Mouse (Mus musculus) liver, embryonic 12.5 days (tissue): ENCODE measurements at regions not wholly inside any gene's neighbourhood (a gene's known extent, or its start where the extent isn't known, plus 50 kb on each side); places are given as distances from the start of the nearest gene placed in this dataset. TPM values are rescaled to one million over a fixed set of nuclear protein-coding genes. Genes with fewer than 3 reads are reported as not detected.

ENCODE experiments used
- ATAC-seq: fragments of 200-750 bp; cut with Nextera tagmentation; 2 replicates; pipeline ENCODE4 v1.8.0; 2017; ENCODE audit warnings: moderate number of reproducible peaks, mild to moderate bottlenecking, moderate library complexity
- H3K27ac ChIP-seq: fragments of 300-500 bp; sonication (generic); 2 replicates; pipeline ENCODE4 v1.5.1; 2016; ENCODE audit warnings: mild to moderate bottlenecking
- H3K27me3 ChIP-seq: fragments of 300-500 bp; sonication (generic); replicated peaks from 2 replicates; pipeline ENCODE4 v1.6.1; 2016; ENCODE audit warnings: mild to moderate bottlenecking, moderate library complexity
- H3K36me3 ChIP-seq: fragments of 300-500 bp; sonication (generic); 2 replicates; pipeline ENCODE4 v1.6.1; 2016; ENCODE audit warnings: mild to moderate bottlenecking, moderate library complexity
- H3K4me1 ChIP-seq: fragments of 300-500 bp; sonication (generic); 2 replicates; pipeline ENCODE4 v1.6.1; 2016
- H3K4me2 ChIP-seq: fragments of 300-500 bp; sonication (generic); 2 replicates; pipeline ENCODE4 v1.6.1; 2016; ENCODE audit warnings: mild to moderate bottlenecking, moderate library complexity
- H3K4me3 ChIP-seq: fragments of 300-500 bp; sonication (generic); 2 replicates; pipeline ENCODE4 v1.5.1; 2016; ENCODE audit warnings: mild to moderate bottlenecking, moderate library complexity
- H3K9ac ChIP-seq: fragments of 300-500 bp; sonication (generic); 2 replicates; pipeline ENCODE4 v1.6.1; 2016; ENCODE audit warnings: mild to moderate bottlenecking, moderate library complexity
- H3K9me3 ChIP-seq: fragments of 300-500 bp; sonication (generic); replicated peaks from 2 replicates; pipeline ENCODE4 v1.6.1; 2016; ENCODE audit warnings: mild to moderate bottlenecking, moderate library complexity
- WGBS: fragments of 180-500 bp; shearing (Covaris S2); methylation state at CpG from one replicate; pipeline ENCODE4 v1.1.7; 2016; ENCODE audit not compliant: insufficient replicate concordance; 5-methylcytosine and 5-hydroxymethylcytosine counted together
- microRNA-seq: library from miRNA; unstranded; fragments of <30 nt; microRNA quantifications from one replicate; pipeline ENCODE4, GENCODE M21; 2017

DNA sequence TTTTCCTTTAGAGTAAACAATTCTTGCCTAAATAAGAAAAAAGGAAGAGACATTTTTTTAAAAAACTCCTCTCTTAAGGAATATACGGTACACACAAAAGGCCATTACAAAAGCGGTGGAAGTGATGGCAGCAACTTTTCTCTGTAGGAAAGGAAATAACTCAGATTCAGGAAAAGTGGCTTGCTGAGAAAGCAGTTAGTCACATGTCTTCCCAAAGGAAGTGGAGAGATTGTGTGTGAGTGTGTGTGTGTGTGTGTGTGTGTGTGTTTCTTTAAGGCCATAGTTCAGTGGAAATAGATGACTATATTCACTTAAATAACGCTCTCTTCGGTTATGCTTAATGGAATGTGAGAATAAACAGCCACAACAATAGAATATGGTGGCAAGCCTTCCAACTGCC lies 57.5 kb upstream of the Dab2 start:
- no peak overlapping the region for H3K4me2 ChIP-seq
- H3K9ac ChIP-seq: no peak overlapping the region
- H3K9me3 ChIP-seq: no peaks in the 10 kb centered on the region
- no peaks in the 10 kb centered on the region for H3K27me3 ChIP-seq
- ATAC-seq: no peak
- H3K4me3 ChIP-seq: no peak overlapping the region
- H3K27ac ChIP-seq: no peak overlapping the region
- WGBS: 54% methylated on average over 4 of the region's 4 CpGs
- H3K36me3 ChIP-seq: no peaks in the 10 kb centered on the region
- H3K4me1 ChIP-seq: no peaks in the 10 kb centered on the region

DNA sequence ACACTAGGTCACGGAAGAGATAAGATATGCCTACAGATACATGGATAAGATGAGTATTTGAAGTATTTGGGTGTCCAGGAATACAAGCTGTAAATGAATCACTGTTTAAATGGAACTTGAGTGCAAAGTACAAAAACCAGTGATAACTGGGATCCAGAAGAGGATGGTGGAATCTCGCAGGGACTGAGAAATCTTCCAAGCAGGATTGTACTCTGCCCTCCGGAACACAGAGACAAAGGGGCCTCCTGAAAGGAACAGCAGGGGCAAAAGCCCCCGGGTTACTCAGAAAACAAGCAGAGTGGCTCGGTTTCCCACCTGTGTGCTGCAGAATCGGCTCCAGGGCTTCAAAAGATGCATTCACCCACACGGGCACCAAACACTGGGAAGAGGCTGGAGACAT lies 55.2 kb upstream of the Dab2 start:
- no peak for ATAC-seq
- no peaks in the 10 kb centered on the region for H3K36me3 ChIP-seq
- no peaks in the 10 kb centered on the region for H3K4me1 ChIP-seq
- H3K4me2 ChIP-seq: no peak overlapping the region
- 60% methylated on average over 7 of the region's 7 CpGs for WGBS
- no peak overlapping the region for H3K4me3 ChIP-seq
- no peaks in the 10 kb centered on the region for H3K9me3 ChIP-seq
- H3K27me3 ChIP-seq: no peaks in the 10 kb centered on the region
- H3K9ac ChIP-seq: no peak overlapping the region
- H3K27ac ChIP-seq: no peak overlapping the region

DNA sequence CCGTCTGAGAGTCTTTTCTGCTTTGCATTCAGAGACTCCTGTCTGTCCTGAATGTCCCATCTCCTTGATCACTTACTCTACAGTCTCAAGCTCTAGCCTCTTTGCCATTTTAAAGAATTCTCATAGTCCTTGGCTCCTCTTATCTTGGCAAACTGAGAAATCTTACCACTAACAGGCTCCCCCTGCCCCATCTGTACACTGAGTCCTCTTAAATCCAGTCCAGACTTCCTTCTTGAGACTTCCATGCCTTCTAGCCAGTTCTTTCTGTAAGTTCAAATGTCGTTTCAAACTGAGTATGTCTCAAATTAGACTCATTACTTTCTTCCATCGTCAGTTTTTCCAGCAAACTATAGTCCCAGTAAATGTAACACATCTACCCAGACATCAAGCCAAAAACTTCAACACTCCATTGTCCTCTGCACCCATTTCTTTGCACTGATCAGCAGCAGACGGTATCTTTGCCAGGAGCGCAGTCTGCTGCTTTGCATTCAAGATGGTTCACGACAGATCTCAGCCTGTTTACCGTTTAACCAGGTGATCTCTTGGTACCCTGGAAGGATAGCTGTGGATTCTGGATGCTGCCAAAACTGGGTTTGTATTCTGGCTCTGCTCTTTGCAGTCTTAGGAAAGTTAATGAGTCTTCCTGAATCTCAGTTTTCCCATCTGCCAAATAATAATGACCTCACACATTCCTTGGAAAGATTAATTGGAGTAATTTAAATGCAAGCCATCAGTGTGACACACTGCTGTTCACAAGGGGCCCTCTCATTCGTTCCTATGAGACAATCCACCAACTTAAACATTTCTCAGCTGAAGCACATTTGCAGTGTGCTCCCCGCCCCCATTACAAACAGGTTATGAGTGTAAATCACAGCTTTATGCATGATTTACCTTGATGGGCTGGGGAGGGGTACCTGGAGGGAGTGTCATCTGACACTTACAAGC lies 53.4 kb upstream of the Dab2 start:
- H3K4me1 ChIP-seq: no peaks in the 10 kb centered on the region
- 65% methylated on average over 9 of the region's 9 CpGs for WGBS
- H3K4me2 ChIP-seq: no peak overlapping the region
- no peaks in the 10 kb centered on the region for H3K9me3 ChIP-seq
- H3K27me3 ChIP-seq: no peaks in the 10 kb centered on the region
- no peak overlapping the region for H3K4me3 ChIP-seq
- no peak overlapping the region for H3K27ac ChIP-seq
- H3K9ac ChIP-seq: no peak overlapping the region
- ATAC-seq: no peak
- H3K36me3 ChIP-seq: no peaks in the 10 kb centered on the region

DNA sequence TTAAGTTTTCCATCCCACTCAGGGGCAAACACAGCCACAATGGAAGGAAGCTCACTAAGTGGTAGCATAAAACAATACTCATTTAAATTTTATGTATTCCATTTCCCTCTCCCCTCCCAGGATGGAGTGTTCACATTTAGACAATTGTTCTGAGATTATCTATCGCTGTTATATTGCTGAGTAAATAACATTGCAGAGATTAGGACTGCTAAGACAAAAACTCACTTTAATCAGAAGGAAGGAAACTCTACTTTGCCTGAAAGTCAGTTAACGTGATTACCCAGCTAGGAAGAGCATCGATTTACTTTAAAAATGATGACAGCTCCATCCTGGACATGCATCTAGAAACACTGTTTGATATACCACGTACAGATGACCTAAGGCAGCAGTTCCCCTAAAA lies 51.1 kb upstream of the Dab2 start:
- Histone ChIP-seq H3K9me3 (no peaks in the 10 kb centered on the region), H3K4me2 (no peak overlapping the region), H3K4me1 (no peaks in the 10 kb centered on the region), H3K36me3 (no peaks in the 10 kb centered on the region), H3K27ac (no peak overlapping the region), H3K4me3 (no peak overlapping the region), H3K27me3 (no peaks in the 10 kb centered on the region), H3K9ac (no peak overlapping the region)
- 68% methylated on average over 4 of the region's 4 CpGs for WGBS
- ATAC-seq: no peak

Small RNA genes lying in the stretch of these regions (microRNA-seq; reads per million reads assigned to microRNA genes)
- not detected for gene Gm27760
